Mouse (Mus musculus) erythroid progenitor cell, adult 5-6 weeks (primary cell): Measurements from ENCODE around the gene Bhlhe40. TPM values are rescaled to one million over a fixed set of nuclear protein-coding genes. Genes with fewer than 3 reads are reported as not detected.

ENCODE experiments used
- ATAC-seq: replicated peaks from 2 replicates; pipeline ENCODE4 v1.8.0; 2016; ENCODE audit warnings: moderate number of reproducible peaks, mild to moderate bottlenecking, moderate TSS enrichment, inconsistent platforms; ENCODE audit not compliant: poor library complexity, low FRiP score, severe bottlenecking
- total RNA-seq, 2 experiments: library from RNA; stranded (forward) in 1 of 2; stranded (reverse) in 1 of 2; fragments of 150-400 nt in 1 of 2; fragments of 186-747, 209-891 nt in 1 of 2; gene quantifications; 2 replicates each; pipeline versions ENCODE4 v1.2.3 to v1.2.4; 2015 to 2017; ENCODE audit warnings: low replicate concordance in 2 of 2

Gene Bhlhe40
- total RNA-seq, 2 experiments from 2014 or later, result 1.3 to 5.6 TPM

- ATAC-seq, result no peak
Measured at GRCm38 (mm10) chr6:108662314-108663240, 2.1 kb downstream of the Bhlhe40 start.

DNA sequence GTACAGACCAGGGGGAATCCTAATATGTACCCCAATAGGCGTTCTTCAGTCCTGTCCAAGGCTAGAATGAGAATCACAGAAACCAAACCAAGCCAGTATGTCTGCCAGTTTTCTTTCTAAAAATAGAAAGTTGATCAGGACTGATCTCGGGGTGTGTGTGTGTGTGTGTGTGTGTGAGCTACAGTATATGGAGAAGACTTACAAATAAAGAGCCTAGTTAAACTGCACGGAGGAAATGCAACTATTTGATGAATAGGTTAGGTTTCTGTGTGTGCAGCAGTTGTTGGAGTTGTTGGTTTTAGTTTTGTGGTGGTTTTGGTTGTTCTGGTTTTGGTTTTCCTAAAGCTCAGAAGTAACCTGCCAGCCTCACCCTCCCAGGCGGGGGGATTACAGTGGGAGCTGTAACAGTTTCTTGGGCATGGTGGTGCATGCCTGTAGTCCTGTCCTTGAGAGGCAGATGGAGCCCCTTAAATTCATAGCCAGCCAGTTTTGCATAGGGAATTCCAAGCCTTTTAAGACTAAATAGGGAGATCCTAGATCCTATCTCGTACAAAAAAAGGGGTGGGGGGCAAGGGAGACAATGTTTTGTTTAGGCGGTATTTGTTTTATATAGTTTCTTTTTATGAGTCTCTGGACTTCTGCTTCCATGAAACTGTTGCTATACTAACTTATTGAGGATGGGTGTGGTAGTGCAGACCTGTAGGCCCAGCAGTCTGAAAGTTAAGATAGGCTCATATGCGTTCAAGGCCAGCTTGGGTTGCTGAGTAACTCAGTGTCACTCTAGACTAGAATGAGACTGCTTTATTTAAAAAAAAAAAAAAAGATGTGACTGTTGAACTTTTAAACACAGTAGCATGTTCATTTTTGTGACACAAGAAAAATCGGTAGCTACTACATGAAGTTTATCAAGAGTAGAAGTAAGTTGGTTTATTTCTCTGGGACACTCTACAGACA is 3.1 kb downstream of the Bhlhe40 start:
- ATAC-seq, result no peak

DNA sequence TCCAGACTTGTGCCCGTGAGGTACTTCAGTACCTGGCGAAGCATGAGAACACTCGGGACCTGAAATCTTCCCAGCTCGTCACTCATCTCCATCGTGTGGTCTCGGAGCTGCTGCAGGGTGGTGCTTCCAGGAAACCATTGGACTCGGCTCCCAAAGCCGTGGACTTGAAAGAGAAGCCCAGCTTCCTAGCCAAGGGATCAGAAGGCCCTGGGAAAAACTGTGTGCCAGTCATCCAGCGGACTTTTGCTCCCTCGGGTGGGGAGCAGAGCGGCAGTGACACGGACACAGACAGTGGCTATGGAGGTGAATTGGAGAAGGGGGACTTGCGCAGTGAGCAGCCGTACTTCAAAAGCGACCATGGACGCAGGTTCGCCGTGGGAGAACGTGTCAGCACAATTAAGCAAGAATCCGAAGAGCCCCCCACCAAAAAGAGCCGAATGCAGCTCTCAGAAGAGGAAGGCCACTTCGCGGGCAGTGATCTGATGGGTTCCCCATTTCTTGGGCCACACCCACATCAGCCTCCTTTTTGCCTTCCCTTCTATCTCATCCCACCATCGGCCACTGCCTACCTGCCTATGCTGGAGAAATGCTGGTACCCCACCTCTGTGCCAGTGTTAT is 4.2 kb downstream of the Bhlhe40 start:
- no peak for ATAC-seq

DNA sequence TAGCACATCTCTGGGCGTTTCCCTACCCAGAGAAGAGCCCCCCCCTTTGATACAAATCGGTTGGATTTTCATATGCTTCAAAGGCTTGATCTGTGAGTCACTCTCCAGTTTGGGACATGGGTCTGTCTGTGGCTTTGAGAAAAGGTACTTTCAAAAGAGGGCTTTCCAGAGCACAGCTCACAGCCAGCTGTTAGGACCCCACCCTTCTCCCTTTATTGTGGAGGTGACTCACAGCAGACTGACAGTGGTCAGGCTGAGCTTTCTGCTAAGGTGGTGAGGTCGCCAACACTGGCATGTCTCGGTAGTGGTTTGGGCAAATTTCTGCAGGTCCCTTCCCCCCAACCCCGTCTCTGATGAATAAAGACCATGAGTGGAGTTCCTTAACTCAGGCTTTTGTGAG is 5.2 kb downstream of the Bhlhe40 start:
- no peak for ATAC-seq

DNA sequence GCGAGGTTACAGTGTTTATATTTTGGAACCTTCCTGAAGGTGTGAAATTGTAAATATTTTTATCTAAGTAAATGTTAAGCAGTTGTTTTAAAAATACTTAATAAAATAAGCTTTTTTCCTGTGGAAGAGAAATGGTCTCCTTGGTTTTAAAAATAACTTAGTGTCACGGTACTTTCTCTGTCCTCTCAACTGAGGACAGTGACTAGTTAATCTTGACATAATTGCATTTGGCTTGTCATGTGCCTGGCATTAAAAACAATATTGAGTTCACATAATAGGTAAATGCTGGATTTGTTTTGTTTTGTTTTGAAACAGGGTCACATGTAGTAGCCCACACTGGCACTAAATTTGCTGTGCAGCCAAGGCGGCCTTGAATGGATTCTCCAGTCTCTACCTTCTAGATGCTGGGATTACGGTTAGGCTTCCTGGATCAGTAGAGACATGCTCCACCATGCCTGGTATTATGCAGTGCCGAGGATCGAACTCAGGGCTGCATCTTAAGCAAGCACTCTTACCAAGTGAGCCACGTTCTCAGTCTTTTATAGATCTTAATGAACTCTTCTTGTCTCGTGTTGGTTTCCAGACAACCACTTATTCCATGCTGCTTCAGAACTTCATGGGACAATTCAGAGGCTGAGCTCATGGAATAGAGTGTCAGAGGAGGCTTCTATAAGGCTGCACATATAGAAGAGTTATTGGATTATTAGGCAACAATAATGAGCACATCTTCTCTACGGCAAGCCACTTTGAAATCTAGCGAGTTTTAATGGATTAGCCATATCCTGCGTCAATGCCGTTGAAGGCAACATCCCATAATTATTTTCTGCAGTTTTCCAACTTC is 6.4 kb downstream of the Bhlhe40 start:
- no peak for ATAC-seq

DNA sequence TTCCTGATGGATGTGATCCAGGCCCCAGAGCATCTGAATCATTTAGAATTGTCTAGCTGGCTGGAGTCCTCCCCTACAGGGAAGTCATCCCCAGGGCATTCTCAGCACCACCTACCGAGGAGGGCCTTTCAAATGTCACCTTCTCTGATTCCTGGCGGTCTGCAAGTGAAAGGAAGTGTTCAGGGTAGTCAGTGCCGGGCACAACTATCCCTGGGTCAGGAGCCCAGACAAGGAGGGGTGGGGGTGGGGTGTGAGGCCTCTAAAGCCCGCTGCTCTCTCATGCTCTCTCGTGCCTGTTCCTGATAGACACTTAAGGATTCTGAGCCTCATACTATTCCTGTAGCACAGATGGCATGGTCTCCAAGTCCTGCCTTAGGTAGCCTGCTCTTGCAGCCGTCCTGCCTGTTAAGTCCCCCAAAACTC is 7.2 kb downstream of the Bhlhe40 start:
- ATAC-seq, result no peak

DNA sequence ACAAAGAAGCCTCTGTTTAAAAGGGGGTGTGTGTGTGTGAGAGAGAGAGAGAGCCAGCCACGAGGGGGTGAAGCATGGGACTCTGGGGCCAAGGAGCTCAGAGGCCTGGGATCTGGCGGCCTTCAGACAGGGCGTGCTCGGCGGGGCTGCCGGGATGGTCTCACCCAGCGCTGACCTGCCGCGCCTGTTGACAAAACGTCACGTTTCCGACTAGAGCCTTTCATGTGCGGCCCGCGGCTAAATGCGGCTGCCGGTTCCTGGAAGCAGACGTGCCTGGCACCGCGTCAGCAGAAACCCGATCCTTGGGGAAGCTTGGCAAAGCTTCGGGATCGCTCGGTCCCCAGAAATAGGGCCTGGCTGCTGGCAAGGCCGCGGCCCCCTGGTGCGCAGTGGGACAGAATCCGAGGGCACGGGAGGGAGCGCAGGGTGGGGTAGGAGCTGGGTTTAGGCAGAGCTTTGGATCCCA is 7.9 kb downstream of the Bhlhe40 start:
- no peak for ATAC-seq

GRCm38 (mm10) chr6:108670276-108670675 is 9.8 kb downstream of the Bhlhe40 start:
- ATAC-seq, result no peak

- ATAC-seq, result no peak
Measured at GRCm38 (mm10) chr6:108670821-108671220, 10.4 kb downstream of the Bhlhe40 start.

GRCm38 (mm10) chr6:108672094-108672493 is 11.7 kb downstream of the Bhlhe40 start:
- ATAC-seq, result no peak

- ATAC-seq, result no peak
Measured at GRCm38 (mm10) chr6:108674221-108674620, 13.8 kb downstream of the Bhlhe40 start.

DNA sequence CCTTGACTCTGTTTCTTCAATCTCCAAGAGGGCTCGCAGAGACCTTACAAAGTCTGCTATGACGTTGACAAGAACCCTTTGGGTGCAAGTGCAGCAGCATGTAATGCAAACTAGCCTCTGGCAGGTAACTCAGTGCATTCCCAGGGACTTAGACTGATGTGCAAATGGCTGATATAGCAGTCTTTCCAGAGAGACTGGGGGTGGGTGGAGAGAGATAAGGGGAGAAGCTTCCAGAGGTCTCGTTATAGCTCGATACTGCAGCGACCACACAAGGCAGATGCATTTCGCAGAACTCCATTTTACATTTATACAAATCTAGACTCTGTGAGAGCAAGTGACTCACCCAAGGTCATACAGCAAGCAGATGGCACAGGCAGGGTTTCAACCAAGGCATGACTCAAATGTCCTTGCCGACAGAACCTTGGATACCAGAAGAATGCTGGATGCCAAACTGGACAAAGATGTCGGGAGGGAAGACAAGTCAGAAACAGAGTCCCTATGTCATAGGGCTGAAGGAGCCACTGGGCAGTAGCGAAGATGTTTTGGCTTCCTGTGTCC is 16.4 kb downstream of the Bhlhe40 start:
- no peak for ATAC-seq

- ATAC-seq, result no peak
Measured at GRCm38 (mm10) chr6:108677697-108678096, 17.3 kb downstream of the Bhlhe40 start.

GRCm38 (mm10) chr6:108678227-108678626 is 17.8 kb downstream of the Bhlhe40 start:
- no peak for ATAC-seq

DNA sequence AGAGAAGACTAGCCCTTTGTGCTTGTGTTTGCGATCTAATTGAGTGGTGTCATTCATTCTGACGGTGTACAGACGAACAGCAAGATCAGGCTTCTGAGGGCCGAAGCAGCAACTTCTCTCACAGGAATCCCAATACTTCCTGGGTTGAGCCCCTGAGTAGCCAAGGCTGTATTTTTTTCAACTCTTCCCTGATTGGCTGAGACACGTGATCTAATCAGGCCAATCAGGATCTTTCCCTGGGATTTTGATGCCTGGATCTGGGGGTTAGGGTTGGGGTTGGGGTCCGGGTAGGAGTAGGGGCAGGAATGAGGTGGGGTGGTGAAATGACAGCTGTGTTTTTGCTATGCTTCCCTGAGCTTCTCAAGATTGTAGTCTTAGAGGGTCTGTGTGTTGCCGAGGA is 20.1 kb downstream of the Bhlhe40 start:
- ATAC-seq, result no peak

DNA sequence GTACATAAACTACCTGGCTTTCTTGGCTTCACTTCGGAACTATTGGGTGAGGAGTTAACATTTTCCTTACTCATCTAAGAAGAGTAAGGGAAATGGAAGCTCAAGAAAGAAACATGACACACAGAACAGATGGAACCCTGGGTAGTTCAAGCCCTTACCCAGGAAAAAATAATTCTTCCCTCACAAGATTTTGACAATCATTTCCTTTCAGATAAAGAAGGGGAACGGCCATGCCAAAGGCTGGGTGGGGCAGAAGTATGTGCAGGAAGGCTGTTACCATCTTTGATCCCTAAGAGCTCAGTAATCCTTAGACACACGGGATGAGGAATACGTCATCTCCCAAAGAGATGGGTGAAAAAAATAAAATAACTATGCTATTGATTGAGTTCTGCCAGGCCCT is 20.7 kb downstream of the Bhlhe40 start:
- no peak for ATAC-seq

GRCm38 (mm10) chr6:108683140-108683539 is 22.7 kb downstream of the Bhlhe40 start:
- ATAC-seq, result no peak

- no peak for ATAC-seq
Measured at GRCm38 (mm10) chr6:108684430-108684829, 24.0 kb downstream of the Bhlhe40 start.
